In genomic region chr1:167022001-167022424, GRCm38 (mm10) we compare ENCODE assay signal across 18 mouse cellular contexts. TPM values are rescaled to one million over a fixed set of nuclear protein-coding genes. Genes with fewer than 3 reads are reported as not detected.
DNase-seq lines count a peak whose midpoint lies in the region; ATAC-seq and TF ChIP-seq lines count a peak whose summit lies in the region.
"Had no signal": no experiment of that assay in that cellular context is flagged by ENCODE, and none has a peak within 500 bp of the region (broad histone marks: within the 10 kb centered on the region; RNA-seq: fewer than 3 reads in every experiment).

No protein-coding gene starts in this region.

- H3K27me3 ChIP-seq in forebrain, embryonic 14.5 days (replicated peaks; ENCODE audit: control insufficient read depth, insufficient read depth, low read length), result no peaks in the 10 kb centered on the region
- H3K27me3 ChIP-seq in forebrain, embryonic 12.5 days, result no peaks in the 10 kb centered on the region
- no peaks in the 10 kb centered on the region for H3K27me3 ChIP-seq in hindbrain, embryonic 14.5 days (ENCODE audit: control insufficient read depth, insufficient read depth, low read length)

- no peak for TF ChIP-seq POLR2A in brain, embryonic 14.5 days (IDR thresholded peaks at IDR 0.05; ENCODE audit: borderline replicate concordance, extremely low read depth, insufficient read depth, insufficient read length, poor library complexity, severe bottlenecking)

- no peak overlapping the region for H3K4me2 ChIP-seq in forebrain, embryonic 14.5 days (ENCODE audit: low read length)
- no peak overlapping the region for H3K4me2 ChIP-seq in forebrain, embryonic 12.5 days
- no peak overlapping the region for H3K4me2 ChIP-seq in hindbrain, embryonic 14.5 days (replicated peaks)
- H3K4me2 ChIP-seq: heart, embryonic 11.5 days had no signal

- no peak overlapping the region for H3K9ac ChIP-seq in forebrain, embryonic 14.5 days (ENCODE audit: low read length)
- H3K9ac ChIP-seq in forebrain, embryonic 12.5 days, result no peak overlapping the region
- H3K9ac ChIP-seq in hindbrain, embryonic 14.5 days, result no peak overlapping the region
- H3K9ac ChIP-seq: liver, postnatal 0 days had no signal

- H3K27ac ChIP-seq in forebrain, embryonic 14.5 days (ENCODE audit: low read depth, low read length), result peak overlapping the region; percentile 40; the same call in 1 of the 2 replicates
- no peak overlapping the region for H3K27ac ChIP-seq in forebrain, embryonic 12.5 days
- H3K27ac ChIP-seq in hindbrain, embryonic 14.5 days, result 0 out of 2 replicates have a peak overlapping the region, but pooled peaks have one; percentile 2
- H3K27ac ChIP-seq: gastrocnemius, adult 2 months; stomach, postnatal 0 days had no signal

- TF ChIP-seq CTCF in brain, embryonic 14.5 days (IDR thresholded peaks at IDR 0.05; ENCODE audit: borderline replicate concordance, extremely low read depth, insufficient read depth, insufficient read length), result no peak

- H3K36me3 ChIP-seq in forebrain, embryonic 14.5 days (ENCODE audit: control insufficient read depth, insufficient read depth, low read length), result no peaks in the 10 kb centered on the region
- no peaks in the 10 kb centered on the region for H3K36me3 ChIP-seq in forebrain, embryonic 12.5 days (replicated peaks)
- no peaks in the 10 kb centered on the region for H3K36me3 ChIP-seq in hindbrain, embryonic 14.5 days (replicated peaks; ENCODE audit: control insufficient read depth, insufficient read depth)

- no peaks in the 10 kb centered on the region for H3K9me3 ChIP-seq in forebrain, embryonic 14.5 days (replicated peaks; ENCODE audit: control insufficient read depth, low read length)
- H3K9me3 ChIP-seq in forebrain, embryonic 12.5 days, result no peaks in the 10 kb centered on the region
- no peaks in the 10 kb centered on the region; the same call in 1 of the 2 replicates for H3K9me3 ChIP-seq in hindbrain, embryonic 14.5 days (ENCODE audit: control insufficient read depth, low read length)

- peak; percentile 57 for ATAC-seq in forebrain, embryonic 14.5 days
- no peak; the same call in 1 of the 2 replicates for ATAC-seq in forebrain, embryonic 12.5 days (ENCODE audit: low FRiP score)
- ATAC-seq in hindbrain, embryonic 14.5 days (ENCODE audit: low FRiP score), result no peak
- ATAC-seq: liver, postnatal 0 days had no signal

- peak; percentile 67 for DNase-seq in forebrain, embryonic 14.5 days (ENCODE audit: low spot score)
- DNase-seq in layer of hippocampus, adult 9-11 months, result peak; percentile 14
- DNase-seq in layer of hippocampus, adult 11-12 months (ENCODE audit: low spot score), result no peak
- DNase-seq in brain, embryonic 14.5 days (ENCODE audit: low read depth), result peak; percentile 71
- no peak for DNase-seq in hindbrain, embryonic 14.5 days (ENCODE audit: low spot score)
- no peak for DNase-seq in frontal cortex, postnatal 25 days (ENCODE audit: low spot score in 2 of 2)
- DNase-seq in liver, result no peak
- DNase-seq: adrenal gland, adult 8-10 months; embryo, embryonic 11 days; gastrocnemius, adult 2 months; heart, postnatal 10 days; kidney, adult 11 months; liver, postnatal 0 days; lung, postnatal 14 days; right cerebral cortex, postnatal 4 days had no signal

- H3K4me1 ChIP-seq in forebrain, embryonic 14.5 days (ENCODE audit: control insufficient read depth, insufficient read depth, low read length), result peaks cover 15% of the 10 kb centered on the region
- peaks cover 15% of the 10 kb centered on the region for H3K4me1 ChIP-seq in forebrain, embryonic 12.5 days
- H3K4me1 ChIP-seq in hindbrain, embryonic 14.5 days (replicated peaks; ENCODE audit: control insufficient read depth, insufficient read depth, low read length), result peaks cover 21% of the 10 kb centered on the region; the same call in 1 of the 2 replicates

- H3K4me3 ChIP-seq in forebrain, embryonic 14.5 days (ENCODE audit: low read depth, low read length), result no peak overlapping the region
- no peak overlapping the region for H3K4me3 ChIP-seq in forebrain, embryonic 12.5 days (replicated peaks)
- H3K4me3 ChIP-seq in hindbrain, embryonic 14.5 days (replicated peaks; ENCODE audit: low read length), result no peak overlapping the region
- H3K4me3 ChIP-seq: gastrocnemius, adult 2 months had no signal

- WGBS in forebrain, embryonic 14.5 days, result 41% methylated on average over 9 of the region's 9 CpGs
- 62% methylated on average over 9 of the region's 9 CpGs for WGBS in forebrain, embryonic 12.5 days
- WGBS in hindbrain, embryonic 14.5 days, result 54% methylated on average over 9 of the region's 9 CpGs

RNA-seq across cellular contexts. Expression of gene Fam78b, which starts 20.8 kb away (rescaled TPM):
- polyA plus RNA-seq in forebrain, embryonic 14.5 days (2014; fragmentation: Nextera tagmentation; extraction: Ambion mirVana), result 5.9 and 7.0 TPM in 2 replicates
- polyA plus RNA-seq in forebrain, embryonic 12.5 days (2016; fragmentation: Nextera tagmentation; extraction: Ambion mirVana), result 5.0 and 5.9 TPM in 2 replicates
- polyA plus RNA-seq in brain, embryonic 14.5 days (2012; rRNA removed), result 26.1 and 43.3 TPM in 2 replicates
- 13.4 and 15.3 TPM in 2 replicates for polyA plus RNA-seq in hindbrain, embryonic 14.5 days (2014; fragmentation: Nextera tagmentation; extraction: Ambion mirVana)

Comparison
In these comparisons a context has a peak if more than half of its experiments do, and no peak if none do; other contexts are left out.
1. DNase-seq: peak in forebrain, embryonic 14.5 days (single experiment), layer of hippocampus, adult 9-11 months (single experiment) and brain, embryonic 14.5 days (single experiment); none in layer of hippocampus, adult 11-12 months (single experiment), hindbrain, embryonic 14.5 days (single experiment), frontal cortex, postnatal 25 days (0 of 2) and liver (single experiment).